Mouse (Mus musculus) bone marrow macrophage, adult 2 months (primary cell): ENCODE measurements around the gene Rsu1.

Source experiments
- CTCF ChIP-seq: IDR thresholded peaks from 2 replicates; pipeline ENCODE4 v1.5.1; 2012; ENCODE audit warnings: low read depth, mild to moderate bottlenecking, low read length, moderate library complexity
- POLR2A ChIP-seq: IDR thresholded peaks from 2 replicates; pipeline ENCODE4 v1.6.1; 2012; ENCODE audit warnings: mild to moderate bottlenecking, low read depth, low read length, borderline replicate concordance

GRCm38 (mm10) chr2:13232305-13232704, 38.9 kb downstream of the Rsu1 start:
- no peak for TF ChIP-seq CTCF
- TF ChIP-seq POLR2A = no peak
